Mouse (Mus musculus) lung, postnatal 14 days (tissue): ENCODE measurements at regions not wholly inside any gene's neighbourhood (a gene's known extent, or its start where the extent isn't known, plus 50 kb on each side); places are given as distances from the start of the nearest gene placed in this dataset.

Experiments
- DNase-seq: peaks from one replicate; pipeline ENCODE4 v3.0.0; 2021

DNA sequence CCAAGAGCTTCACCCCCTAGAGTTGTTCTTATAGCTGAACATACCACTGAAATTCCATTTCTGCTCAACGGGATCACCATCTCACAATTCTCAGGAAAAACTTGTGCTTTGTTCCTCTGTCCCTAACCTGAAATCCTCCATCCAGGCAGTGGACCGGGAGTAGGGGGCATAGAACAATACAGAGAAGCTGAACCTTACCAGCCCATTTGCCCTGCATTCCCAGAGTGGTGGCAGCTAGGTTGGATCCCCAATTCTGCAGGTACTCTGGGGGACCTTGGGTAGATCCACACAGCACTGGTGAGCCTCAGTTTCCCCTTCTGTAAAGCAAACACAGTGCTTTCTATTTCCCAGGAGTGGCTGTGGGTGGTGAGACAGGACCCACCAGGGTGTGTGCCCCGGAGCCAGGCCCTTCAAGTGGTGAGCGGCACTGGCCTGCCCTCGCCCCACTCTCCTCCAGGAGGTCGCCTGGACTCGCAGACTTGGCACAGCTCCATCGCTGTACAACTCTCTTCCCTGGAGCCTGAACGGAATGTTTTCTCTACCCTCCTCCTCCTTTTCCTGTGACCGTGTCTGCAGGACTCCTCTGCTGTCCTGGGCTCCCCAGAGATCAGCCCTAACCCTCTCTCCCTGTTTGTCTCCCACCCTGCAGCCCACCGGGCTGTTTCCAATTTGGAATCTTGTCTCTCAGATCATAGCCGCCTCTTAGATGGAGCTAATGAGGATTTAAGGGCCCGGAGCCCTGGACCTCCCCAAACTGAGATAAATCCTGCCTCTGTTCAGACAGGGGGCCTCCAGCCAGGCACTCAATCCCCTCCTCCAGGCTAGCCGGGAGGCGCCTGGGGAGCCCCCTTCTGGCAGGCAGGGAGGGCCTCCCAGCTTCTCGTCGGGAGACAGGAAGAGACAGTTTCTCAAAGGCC lies 52.3 kb upstream of the Cux1 start:
- DNase-seq = peak; percentile 36

DNA sequence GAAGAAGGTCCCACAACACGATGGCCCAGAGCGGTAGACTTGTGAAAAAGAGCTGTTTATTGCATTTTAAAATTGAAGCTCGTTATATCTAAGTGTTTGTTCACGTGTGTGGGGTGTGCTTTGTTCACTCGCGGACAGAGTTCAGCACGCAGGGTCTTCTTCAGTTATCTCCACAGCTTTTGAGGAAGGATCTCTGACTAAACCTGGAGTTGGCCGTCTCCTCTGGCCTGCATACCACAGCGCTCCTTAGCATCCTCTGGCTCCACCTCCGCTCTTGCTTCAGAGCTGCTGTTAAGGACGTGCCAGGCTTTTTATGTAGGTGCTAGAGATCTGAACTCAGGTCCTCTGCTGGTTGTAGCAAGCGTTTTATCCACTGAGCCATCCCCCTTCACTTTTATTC lies 52.9 kb upstream of the Cux1 start:
- peak; percentile 22 for DNase-seq

DNA sequence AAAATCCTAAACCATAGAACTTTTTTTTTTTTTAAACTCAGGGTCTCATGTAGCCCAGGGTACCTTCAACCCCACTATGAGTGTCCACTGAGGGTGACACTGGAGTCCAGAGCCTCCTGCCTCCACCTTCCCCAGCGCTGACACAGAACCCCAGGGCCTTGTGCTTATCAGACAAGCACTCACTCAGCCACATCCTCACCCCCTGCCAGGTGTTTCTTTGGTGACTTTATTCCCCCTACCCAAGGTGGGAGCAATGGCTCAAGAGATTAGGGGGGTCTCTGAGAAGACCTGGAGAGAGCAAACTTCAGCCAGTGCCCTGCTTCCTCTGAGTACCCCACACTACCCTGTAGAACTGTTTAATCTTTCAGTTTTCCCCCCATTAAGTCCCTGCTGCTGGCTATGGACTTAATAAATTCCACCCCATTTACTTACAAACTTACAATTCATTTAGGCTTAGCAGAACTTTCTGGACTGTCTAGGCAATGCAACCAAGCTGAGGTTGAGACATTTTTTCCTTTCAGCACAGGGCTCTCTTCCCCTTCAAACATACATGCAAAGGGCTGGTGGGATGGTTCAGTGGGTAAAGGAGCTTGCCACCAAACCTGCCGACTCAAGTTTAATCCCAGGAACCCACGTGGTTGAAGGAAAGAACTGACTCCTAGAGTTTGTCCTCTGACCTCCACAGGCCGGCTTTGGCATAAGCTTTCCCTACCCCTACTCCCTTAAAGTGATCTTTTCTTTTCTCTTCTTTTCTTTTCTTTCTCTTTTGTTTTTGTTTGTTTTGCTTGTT lies 54.2 kb upstream of the Cux1 start:
- no peak for DNase-seq

DNA sequence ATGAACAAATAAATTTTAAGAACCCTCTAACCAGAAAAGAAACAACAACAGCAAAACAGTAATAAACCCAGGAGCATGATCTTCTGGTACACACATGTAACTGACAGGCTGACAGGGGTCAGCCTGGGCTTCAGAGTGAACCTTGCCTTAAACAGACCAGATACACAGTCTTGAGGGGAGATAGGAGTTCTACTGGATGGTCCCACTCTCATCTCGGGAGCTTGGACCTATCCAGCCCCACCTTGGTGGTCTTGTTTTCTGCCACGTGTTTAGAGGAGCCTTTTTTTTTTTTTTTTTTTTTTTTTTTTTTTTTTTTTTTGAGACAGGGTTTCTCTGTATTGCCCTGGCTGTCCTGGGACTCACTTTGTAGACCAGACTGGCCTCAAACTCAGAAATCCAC lies 54.9 kb upstream of the Cux1 start:
- no peak for DNase-seq

DNA sequence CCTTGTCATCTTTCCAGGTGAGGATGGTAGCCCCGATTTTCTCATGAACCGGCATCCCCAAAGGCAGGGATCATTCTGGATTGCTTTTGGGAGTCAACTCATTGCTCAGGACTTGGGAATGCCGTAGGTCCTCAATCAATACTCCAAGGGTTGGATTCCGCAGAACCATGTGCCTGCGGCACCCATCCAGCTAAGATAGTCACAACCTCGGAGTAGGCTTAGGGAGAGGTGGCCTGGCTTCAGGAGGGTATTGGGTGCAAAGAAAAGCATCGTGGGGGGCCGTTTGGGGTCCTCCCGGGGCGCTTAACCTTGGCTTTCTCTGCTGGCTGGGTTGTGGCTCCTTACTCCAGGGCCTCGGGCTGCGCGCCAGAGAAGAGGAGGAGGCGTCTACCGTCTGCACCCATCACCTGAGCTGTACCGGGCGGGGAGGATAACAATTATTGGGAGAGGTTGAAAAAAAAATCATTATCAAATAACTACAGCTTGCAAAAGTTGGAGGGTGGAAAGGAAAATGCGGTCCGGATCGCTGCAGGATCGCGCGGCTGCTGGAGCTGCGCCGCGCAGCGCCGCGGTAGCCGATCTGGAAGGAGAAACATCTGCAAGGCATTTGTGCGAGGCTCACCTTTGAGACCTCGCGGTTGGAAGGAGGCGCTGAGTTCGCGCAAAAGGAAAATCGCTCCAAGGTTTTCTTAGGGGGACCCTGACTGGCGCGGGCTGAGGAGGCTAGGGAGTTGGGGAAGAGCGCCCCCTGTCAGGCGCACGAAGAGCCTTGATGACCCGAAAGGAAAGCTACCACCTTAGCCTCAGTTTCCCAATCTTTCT lies 55.6 kb upstream of the Cux1 start:
- DNase-seq = peak; percentile 78

DNA sequence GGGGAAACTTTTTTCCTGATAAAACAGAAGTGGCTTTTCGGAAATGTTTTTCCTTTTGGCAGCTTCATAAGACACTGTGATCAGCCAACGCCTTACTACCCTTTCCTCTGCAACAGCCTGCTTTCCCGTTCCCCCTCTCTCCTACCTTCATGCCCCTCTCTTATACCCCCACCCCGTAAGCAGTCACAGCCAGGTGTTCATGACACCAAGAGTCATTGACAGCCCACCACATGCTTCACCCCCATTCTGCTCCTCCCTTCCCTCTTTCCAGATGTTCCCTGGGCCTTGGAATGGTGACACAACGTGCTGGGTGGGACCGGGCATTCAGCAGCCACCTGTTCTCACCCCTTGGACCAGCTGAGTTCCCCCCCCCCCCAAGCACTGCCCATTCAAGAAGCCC lies 56.5 kb upstream of the Cux1 start:
- DNase-seq = no peak

DNA sequence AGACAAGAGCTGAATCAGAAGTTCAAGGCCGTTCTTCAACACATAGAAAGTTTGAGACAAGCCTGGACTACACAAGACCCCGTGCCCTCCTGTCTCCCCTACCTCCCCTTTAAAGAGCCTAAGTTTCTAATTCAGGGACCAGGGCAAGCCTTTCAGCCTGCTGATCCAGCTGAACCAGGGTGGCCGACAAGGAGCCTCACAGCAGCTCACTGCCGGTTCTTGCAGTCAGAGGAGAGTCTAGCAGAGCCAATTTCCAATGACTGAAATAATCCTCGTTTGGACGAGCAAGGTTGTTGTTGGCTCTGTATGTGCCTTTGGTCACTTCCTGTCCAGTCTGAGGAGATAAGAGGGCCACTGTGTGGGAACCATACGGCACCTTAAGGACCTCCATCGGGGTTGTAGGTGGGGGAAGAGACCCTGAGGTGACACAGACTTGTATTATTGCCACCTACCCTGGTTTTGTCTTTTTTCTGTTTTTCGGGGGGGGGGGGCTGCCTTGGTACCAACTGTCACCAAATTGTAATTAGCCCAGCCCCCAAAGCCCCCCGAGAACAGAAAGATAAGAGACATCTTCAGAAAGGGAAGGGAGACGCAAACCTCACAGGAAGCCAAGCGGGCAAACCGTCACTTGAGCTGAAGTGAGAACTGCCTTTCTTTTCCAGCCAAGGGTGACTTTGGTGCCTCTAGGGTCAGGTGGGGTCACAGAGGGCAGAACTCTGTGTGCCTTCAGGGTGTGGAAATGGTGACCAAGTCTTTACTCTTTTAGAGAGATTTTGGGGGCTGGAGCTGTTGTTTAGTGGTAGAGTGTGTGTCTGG lies 58.1 kb upstream of the Cux1 start:
- DNase-seq = no peak

DNA sequence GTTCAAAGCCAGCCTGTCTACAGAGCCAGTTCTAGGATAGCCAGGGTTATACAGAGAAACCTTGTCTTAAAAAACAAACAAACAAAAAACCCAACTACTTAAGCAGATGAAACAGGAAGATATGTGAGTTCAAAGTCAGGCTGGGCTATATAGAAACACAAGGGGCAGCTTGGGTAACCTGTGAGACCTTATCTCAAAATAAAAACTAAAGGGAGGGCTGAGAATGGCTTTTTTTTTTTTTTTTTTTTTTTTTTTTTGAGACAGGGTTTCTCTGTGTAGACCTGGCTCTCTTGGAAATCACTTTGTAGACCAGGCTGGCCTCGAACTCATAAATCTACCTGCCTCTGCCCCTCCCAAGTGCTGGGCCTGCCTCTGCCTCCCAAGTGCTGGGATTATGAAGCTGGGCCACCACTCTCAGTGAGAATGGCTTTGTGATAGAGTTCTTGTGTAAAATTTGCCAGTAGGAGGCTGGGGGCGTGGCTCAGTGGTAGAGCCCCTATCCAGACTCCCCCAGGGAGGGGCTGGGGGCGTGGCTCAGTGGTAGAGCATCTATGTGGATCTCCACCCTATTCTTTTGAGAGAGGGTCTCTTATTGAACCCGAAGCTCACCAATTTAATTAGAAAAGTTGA lies 59.0 kb upstream of the Cux1 start:
- no peak for DNase-seq

DNA sequence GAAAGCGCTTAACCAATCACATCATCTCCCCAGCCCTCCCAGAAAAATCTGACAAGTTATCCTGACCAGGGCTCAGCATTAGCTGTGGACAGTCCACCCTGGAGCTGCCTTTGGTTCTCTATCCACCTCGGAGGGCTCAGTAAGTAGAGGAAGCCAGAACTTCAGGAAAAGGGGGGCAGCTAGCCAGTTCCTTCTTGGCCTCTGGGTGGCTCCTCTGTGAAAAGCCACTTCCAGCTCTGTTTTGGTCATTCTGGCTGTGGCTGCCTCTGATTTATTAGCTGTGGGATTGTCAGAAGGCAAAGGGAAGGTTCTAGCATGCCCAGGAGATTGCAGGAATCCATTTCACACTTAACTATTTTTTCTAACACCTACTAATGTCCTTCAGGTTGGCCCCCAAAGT lies 59.6 kb upstream of the Cux1 start:
- peak; percentile 13 for DNase-seq

DNA sequence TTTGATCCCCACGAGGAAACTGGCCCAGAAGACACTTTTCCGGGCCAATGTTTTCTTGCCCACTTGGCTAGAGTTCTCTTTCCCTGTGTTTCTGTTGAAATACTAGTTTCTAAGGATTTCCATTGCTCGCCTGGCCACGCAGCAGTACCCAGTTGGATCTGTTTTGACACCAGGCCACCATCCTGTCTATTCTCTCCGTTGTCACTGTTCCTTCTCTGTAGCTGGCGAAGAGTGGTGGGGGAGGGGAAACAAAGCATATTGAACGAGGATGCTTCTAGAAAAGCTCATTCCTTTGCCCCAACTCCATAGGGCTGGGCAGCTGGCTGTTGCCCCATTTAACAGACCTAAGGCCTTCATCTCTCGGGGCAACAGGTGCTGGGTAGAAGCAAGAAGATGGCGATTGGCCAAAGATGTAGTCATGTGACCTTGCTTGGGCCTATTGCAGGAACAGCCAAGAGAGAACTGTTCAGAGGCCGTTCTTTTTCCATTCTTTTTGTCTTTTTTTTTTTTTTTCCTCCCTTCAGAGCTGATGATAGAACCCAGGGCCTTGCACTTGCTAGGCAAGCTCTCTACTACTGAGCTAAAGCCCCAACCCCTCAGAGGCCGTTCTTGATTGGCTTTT lies 60.5 kb upstream of the Cux1 start:
- peak; percentile 29 for DNase-seq

DNA sequence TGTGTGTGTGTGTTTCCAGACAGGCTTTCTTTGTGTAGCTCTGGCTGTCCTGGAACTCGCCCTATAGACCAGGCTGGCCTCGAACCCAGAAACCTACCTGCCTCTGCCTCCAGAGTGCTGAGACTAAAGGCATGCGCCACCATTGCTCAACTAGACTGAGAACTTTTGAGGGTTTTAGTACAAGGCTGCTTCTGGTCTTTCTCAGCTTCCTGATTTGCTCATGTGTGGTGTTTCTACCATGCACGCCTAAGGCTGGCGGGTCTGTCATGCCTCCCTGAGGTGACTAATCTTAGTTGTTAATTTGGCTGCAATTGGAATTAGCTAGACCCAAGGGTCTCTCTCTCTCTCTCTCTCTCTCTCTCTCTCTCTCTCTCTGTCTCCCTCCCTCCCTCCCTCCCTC lies 61.2 kb upstream of the Cux1 start:
- DNase-seq = no peak

DNA sequence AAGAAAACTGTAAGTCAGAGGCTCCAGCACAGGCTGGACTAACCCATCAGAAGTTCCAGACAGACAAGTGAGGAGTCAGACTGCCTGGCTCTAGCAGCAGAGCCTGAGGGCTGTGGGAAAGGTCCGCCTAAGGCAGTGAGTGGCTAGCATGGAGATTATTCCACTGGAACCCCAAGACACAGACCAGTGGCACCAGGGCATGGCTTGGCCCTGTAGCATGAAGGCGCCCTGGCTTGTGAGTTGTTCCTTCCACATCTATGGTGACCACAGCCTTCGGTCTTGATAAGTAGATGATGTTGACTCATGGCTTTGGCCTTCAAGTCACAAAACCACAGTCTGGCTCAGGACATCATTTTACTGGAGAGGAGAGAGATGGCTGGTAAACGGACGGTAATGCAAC lies 60.7 kb upstream of the Myl10 start:
- no peak for DNase-seq

DNA sequence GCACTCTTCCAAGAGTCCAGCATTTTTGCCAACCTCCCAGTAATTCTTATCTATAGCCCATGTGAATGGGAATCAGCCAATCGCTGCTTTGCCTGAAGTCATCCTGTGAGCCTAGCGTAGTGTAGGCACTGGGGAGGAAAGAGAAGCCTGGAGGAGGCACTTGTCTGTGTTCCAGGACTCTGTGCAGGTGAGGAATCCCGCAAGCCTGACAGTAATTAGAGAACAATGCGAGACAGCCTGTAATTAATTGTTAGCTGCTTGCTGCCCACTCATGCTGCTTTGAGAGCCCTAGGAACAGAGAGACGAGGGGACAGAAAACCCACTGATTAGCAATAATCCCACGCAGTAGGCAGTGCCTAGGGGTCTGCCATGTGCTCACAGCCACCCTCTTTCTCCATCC lies 59.0 kb upstream of the Myl10 start:
- no peak for DNase-seq

DNA sequence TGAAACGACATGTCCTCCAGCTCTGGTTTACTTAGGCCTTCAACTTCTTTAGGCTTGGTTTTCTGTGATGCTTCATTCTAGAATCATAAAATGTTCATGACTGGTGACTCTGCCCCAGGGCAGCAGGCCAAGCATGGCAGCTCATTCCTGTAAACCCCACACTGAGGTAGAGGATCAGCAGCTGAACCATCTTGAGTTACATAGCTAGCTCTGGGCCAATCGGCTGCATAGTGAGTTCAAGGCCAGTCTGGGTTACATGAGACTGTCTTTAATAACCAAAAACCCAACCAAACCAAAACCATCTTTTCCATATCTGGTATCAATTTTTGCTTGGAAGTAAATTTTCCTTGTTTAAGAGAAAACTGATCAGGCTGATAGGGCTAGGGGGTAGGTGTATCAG lies 57.8 kb upstream of the Myl10 start:
- DNase-seq = no peak

DNA sequence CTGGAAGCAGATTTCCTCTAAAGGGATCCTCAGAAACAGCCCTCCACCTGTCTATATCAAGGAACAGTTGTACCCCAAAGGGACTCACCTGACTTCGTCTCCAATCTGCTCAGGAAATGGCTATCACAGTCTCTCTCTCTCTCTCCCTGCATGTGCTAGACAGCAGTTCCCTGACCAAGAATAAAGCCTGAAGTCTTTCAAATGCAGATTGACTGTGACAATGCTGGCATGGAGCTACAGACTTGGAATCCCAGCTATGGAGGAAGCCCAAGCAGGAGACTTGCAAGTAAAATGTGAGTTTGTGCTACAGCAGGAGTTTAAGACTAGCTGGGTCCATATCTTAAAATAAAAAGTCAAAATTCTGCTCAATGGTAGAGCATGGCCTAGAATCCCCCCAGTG lies 56.5 kb upstream of the Myl10 start:
- DNase-seq = no peak

DNA sequence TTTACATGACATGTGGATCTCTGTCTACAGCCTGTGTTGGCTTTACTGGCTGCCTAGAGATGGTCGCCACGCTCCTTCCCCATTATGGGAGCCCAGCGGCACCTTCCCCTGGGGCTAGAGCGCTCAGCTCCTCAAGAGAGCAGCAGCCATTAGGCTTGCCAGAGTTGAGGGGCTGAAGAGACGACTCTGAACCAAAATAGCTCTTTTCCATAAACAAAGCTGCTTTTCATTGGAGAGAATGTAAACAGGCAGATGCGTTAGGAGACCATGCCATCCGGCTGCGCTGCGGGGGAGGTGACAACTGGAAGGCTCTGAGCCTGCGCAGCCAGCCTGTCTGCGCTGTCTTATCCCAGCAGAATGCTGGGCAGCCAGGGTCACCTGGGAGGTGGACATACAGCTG lies 55.1 kb upstream of the Myl10 start:
- DNase-seq = peak; percentile 39

DNA sequence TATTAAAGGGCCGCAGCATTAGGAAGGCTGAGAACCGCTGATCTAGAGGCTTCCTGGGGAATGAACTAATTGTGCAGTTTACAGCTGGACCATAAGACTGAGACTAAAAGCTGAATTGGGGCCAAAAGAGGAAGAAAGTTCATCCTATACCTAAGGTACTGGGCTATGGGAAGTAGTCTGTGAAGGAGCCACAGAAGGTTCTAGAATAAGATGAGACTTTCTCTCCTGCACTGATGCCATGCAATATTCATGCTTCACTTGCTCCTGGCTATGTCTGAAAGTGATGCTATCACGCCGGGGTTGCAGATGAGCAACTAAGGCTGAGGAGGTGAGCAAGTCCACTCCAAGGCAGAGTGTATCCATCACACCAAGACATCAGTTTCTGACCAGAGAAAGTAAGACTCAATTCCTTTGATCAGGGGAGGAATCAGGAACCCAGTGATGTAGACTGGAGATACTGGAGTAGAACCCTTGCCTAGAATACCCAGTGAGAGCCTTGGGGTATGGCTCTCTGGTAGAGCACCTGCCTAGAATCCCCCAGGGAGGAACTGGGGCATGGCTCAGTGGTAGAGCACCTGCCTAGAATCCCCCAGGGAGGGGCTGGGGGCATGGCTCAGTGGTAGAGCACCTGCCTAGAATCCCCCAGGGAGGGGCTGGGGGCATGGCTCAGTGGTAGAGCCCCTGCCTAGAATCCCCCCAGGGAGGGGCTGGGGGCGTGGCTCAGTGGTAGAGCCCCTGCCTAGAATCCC lies 51.9 kb upstream of the Myl10 start:
- DNase-seq = no peak

DNA sequence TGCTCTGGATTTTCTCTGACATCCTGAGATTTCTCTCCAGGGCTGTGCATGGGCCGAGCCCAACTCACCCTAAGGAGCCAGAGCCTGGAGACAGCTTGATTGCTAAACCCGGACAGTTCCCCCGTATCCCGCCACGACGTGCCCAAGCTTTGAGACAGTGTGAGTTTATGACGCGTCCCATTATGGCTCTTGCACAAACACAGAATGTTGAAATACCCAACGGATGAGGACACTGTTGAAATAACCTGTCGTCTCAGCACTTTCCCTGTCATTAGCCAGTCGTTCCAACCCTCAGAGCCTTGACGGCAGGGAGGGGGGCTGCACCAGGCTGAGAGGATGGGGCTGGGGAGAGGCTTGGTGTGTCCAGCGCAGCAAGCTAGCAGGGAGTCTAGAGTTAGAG lies 50.7 kb upstream of the Myl10 start:
- peak; percentile 23 for DNase-seq
